Mouse (Mus musculus) left cerebral cortex, adult 6 months (tissue): ENCODE results near the gene Slc25a39. TPM values are rescaled to one million over a fixed set of nuclear protein-coding genes. Genes with fewer than 3 reads are reported as not detected.

ENCODE experiments used
- long read RNA-seq, 2 experiments: library from polyadenylated mRNA; unstranded; transcript quantifications; one replicate each; pipeline ENCODE4 v2.0.0; 2019 to 2020
- polyA plus RNA-seq: library from polyadenylated mRNA; unstranded; fragments of <200 nt; fragmentation: Nextera tagmentation; gene quantifications from 2 replicates; pipeline ENCODE4 v1.2.3, GENCODE M21; 2021

Gene Slc25a39
- polyA plus RNA-seq = 94.9 and 175 TPM in 2 replicates
- long read RNA-seq, experiment 1, transcript Slc25a39-201 (12 exons, 1,685 nt) = major isoform, 157 of 175 reads
- long read RNA-seq, experiment 1, partial matches to known transcripts = 7 of 175 reads
- long read RNA-seq, experiment 1, other reads (novel, unspliced or antisense) = 10 of 175 reads
- long read RNA-seq, experiment 2, transcript Slc25a39-201 (12 exons, 1,685 nt) = major isoform, 76 of 89 reads
- long read RNA-seq, experiment 2, partial matches to known transcripts = 9 of 89 reads
- long read RNA-seq, experiment 2, other reads (novel, unspliced or antisense) = 4 of 89 reads

GRCm38 (mm10) chr11:102407834-102408215 lies at the start of gene Slc25a39:
TSS of gene Slc25a39 (minus strand) at chr11:102407946.

GRCm38 (mm10) chr11:102447497-102447896 lies 39.8 kb upstream of the Slc25a39 start, which contains the start of gene Fam171a2:
TSS of gene Fam171a2 (minus strand) at chr11:102447682.

GRCm38 (mm10) chr11:102430121-102431017 lies 22.6 kb upstream of the Slc25a39 start, which contains the start of gene Grn:
TSS of gene Grn (plus strand) at chr11:102430315.

DNA sequence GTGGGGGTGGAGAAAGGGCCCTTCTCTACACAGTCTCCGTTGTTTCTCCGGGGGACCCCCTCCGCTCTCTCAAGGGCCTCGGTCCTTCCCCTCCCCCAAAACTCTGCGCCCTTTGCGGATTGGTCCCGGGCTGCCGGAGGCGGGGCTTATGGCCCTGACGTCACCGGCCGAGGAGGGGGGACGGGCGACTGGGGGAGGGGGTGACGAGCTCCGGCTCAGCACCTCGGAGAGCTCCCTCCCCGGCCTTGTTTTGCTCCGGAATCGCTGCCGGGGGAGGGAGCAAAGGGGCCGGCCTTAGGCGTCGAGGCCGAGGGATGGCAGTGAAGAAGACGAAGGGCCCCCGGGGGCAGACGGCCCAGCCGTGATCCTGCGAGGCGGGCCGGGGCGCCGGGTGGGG lies 14.5 kb downstream of the Slc25a39 start, which contains the start of gene Rundc3a:
TSS of gene Rundc3a (plus strand) at position 166 of the 397 bp plus-strand sequence.

DNA sequence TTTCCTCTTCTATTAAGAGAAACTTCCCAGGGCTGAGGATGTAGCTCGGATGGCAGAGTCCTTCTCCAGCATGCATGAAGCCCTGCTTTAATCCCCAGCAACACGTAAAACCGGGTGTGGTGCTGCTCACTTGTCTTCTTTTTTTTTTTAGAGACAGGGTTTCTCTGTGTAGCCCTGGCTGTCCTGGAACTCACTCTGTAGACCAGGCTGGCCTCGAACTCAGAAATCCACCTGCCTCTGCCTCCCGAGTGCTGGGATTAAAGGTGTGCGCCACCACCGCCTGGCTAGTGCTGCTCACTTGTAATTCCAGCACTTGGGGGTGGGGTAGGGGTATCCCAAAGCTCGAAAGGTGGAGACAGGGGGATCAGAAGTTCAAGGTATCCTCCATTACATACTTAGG lies 41.6 kb downstream of the Slc25a39 start, which contains the start of gene Slc4a1:
TSS of gene Slc4a1 (minus strand) at position 101 of the 400 bp plus-strand sequence.

Other genes starting within 250 kb of the Slc25a39 start
- 91.0 and 105 TPM in 2 replicates for gene Lsm12, start 222.7 kb downstream of the Slc25a39 start, polyA plus RNA-seq
- 24.1 and 27.0 TPM in 2 replicates for gene G6pc3, start 218.3 kb downstream of the Slc25a39 start, polyA plus RNA-seq
- 47.8 and 66.9 TPM in 2 replicates for gene Hdac5, start 177.8 kb downstream of the Slc25a39 start, polyA plus RNA-seq
- 1.4 and 1.6 TPM in 2 replicates for gene BC030867, start 159.1 kb downstream of the Slc25a39 start, polyA plus RNA-seq
- 0.82 and 1.2 TPM in 2 replicates for gene Asb16, start 139.2 kb downstream of the Slc25a39 start, polyA plus RNA-seq
- gene Tmub2, start 123.0 kb downstream of the Slc25a39 start, polyA plus RNA-seq = 81.4 and 90.6 TPM in 2 replicates
- gene Atxn7l3, start 111.3 kb downstream of the Slc25a39 start, polyA plus RNA-seq = 11.1 and 20.7 TPM in 2 replicates
- gene Ubtf, start 88.2 kb downstream of the Slc25a39 start, polyA plus RNA-seq = 42.1 and 43.3 TPM in 2 replicates
- not detected in 2 replicates for gene Slc4a1, start 41.7 kb downstream of the Slc25a39 start, polyA plus RNA-seq
- gene Rundc3a, start 14.5 kb downstream of the Slc25a39 start, polyA plus RNA-seq = 53.3 and 211 TPM in 2 replicates
- gene Grn, start 22.4 kb upstream of the Slc25a39 start, polyA plus RNA-seq = 38.6 and 40.3 TPM in 2 replicates
- 0.67 and 7.7 TPM in 2 replicates for gene Fam171a2, start 39.7 kb upstream of the Slc25a39 start, polyA plus RNA-seq
- gene Itga2b, start 62.2 kb upstream of the Slc25a39 start, polyA plus RNA-seq = 4.4 and 5.7 TPM in 2 replicates
- gene Gpatch8, start 148.4 kb upstream of the Slc25a39 start, polyA plus RNA-seq = 17.7 and 24.4 TPM in 2 replicates
- 10.6 and 13.2 TPM in 2 replicates for gene Gm11627, start 171.5 kb upstream of the Slc25a39 start, polyA plus RNA-seq
- 1.3 and 1.8 TPM in 2 replicates for gene Fzd2, start 196.4 kb upstream of the Slc25a39 start, polyA plus RNA-seq